Mouse (Mus musculus) lung, embryonic 16.5 days (tissue): ENCODE data around the gene Jmjd1c. TPM values are rescaled to one million over a fixed set of nuclear protein-coding genes. Genes with fewer than 3 reads are reported as not detected.

Source experiments
- ATAC-seq: fragments of 200-750 bp; cut with Nextera tagmentation; 2 replicates; pipeline ENCODE4 v1.8.0; 2017; ENCODE audit warnings: low read depth, mild to moderate bottlenecking, moderate library complexity
- H3K27ac ChIP-seq: fragments of 300-500 bp; sonication (generic); 2 replicates; pipeline ENCODE4 v1.5.1; 2014; ENCODE audit warnings: mild to moderate bottlenecking, control low read depth, low read length
- H3K27me3 ChIP-seq: fragments of 300-500 bp; sonication (generic); 2 replicates; pipeline ENCODE4 v1.6.1; 2014; ENCODE audit warnings: low read depth, low read length, mixed read lengths; ENCODE audit not compliant: control insufficient read depth, insufficient read depth
- H3K36me3 ChIP-seq: fragments of 300-500 bp; sonication (generic); 2 replicates; pipeline ENCODE4 v1.6.1; 2014; ENCODE audit warnings: low read length; ENCODE audit not compliant: control insufficient read depth, insufficient read depth
- H3K4me1 ChIP-seq: fragments of 300-500 bp; sonication (generic); replicated peaks from 2 replicates; pipeline ENCODE4 v1.6.1; 2014; ENCODE audit warnings: low read length, mixed read lengths; ENCODE audit not compliant: control insufficient read depth, insufficient read depth
- H3K4me2 ChIP-seq: fragments of 300-500 bp; sonication (generic); 2 replicates; pipeline ENCODE4 v1.6.1; 2014; ENCODE audit warnings: low read depth, low read length, control low read depth
- H3K4me3 ChIP-seq: fragments of 300-500 bp; sonication (generic); 2 replicates; pipeline ENCODE4 v1.5.1; 2014; ENCODE audit warnings: mild to moderate bottlenecking, low read length, control low read depth
- H3K9ac ChIP-seq: fragments of 300-500 bp; sonication (generic); 2 replicates; pipeline ENCODE4 v1.6.1; 2014; ENCODE audit warnings: low read length, control low read depth
- H3K9me3 ChIP-seq: fragments of 300-500 bp; sonication (generic); 2 replicates; pipeline ENCODE4 v1.6.1; 2016; ENCODE audit warnings: low read length; ENCODE audit not compliant: control insufficient read depth
- WGBS: fragments of 180-500 bp; shearing (Covaris S2); extraction: QIAGEN DNeasy Blood & Tissue Kit; methylation state at CpG from one replicate; pipeline ENCODE4 v1.1.7; 2014; 5-methylcytosine and 5-hydroxymethylcytosine counted together
- polyA plus RNA-seq: library from polyadenylated mRNA; unstranded; fragments of >200 nt; fragmentation: Nextera tagmentation; extraction: Ambion mirVana; gene quantifications from 2 replicates; pipeline ENCODE4 v1.2.1, GENCODE M21; 2015

Jmjd1c gene
- polyA plus RNA-seq: 28.4 and 29.0 TPM in 2 replicates

DNA sequence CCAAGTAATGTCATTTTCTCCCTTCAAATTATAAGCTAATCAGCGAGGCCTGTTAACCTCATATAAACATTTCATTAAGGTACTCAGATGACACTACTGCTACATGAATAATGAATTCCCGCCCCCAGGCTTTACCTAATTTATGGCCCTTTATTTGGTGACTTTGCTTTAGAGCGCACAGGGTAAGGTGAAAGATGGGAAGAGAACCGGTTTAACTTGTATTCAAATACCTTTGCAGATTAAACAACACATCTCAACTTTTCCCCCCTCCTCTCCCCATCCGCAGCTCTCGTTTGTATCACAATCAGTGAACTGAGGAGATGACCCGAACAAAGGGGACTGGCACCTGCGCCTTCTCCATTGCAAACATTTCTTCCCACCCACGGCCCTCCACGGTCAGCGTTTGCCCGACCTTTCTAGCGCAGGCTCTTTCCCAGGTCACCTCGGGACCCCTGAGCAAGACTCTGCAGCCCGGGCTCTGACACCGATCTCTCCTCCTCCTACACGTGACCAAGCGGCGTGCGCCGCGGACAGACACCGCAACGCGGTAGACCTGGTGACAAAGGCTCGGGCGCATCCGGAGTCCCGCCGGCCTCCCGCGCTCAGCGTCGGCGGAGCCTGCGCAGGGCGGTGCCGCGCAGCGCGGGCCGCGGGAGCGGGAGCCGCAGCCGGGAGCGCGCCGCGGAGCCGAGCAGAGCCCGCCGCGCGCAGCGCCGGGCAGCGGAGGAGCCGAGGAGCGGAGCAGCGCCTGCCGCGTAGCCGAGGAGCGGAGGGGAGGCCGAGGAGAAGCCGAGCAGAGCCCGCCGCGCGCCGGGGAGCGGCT is at the start of gene Jmjd1c:
TSS of gene Jmjd1c (plus strand) at position 328 of the 823 bp plus-strand sequence.
- peak within 1 kb of the TSS; percentile 99 for H3K27ac ChIP-seq
- peak within 1 kb of the TSS; percentile 67 for H3K4me2 ChIP-seq
- peak within 1 kb of the TSS; percentile 99 for H3K9ac ChIP-seq
- no peaks in the 10 kb centered on the region for H3K36me3 ChIP-seq
- H3K4me3 ChIP-seq: peak within 1 kb of the TSS; percentile 77
- peak; percentile 89 for ATAC-seq
- 2% methylated on average over 59 of the region's 73 CpGs for WGBS
- H3K4me1 ChIP-seq: peaks cover 30% of the 10 kb centered on the region
- no peaks in the 10 kb centered on the region for H3K27me3 ChIP-seq
- no peaks in the 10 kb centered on the region for H3K9me3 ChIP-seq

DNA sequence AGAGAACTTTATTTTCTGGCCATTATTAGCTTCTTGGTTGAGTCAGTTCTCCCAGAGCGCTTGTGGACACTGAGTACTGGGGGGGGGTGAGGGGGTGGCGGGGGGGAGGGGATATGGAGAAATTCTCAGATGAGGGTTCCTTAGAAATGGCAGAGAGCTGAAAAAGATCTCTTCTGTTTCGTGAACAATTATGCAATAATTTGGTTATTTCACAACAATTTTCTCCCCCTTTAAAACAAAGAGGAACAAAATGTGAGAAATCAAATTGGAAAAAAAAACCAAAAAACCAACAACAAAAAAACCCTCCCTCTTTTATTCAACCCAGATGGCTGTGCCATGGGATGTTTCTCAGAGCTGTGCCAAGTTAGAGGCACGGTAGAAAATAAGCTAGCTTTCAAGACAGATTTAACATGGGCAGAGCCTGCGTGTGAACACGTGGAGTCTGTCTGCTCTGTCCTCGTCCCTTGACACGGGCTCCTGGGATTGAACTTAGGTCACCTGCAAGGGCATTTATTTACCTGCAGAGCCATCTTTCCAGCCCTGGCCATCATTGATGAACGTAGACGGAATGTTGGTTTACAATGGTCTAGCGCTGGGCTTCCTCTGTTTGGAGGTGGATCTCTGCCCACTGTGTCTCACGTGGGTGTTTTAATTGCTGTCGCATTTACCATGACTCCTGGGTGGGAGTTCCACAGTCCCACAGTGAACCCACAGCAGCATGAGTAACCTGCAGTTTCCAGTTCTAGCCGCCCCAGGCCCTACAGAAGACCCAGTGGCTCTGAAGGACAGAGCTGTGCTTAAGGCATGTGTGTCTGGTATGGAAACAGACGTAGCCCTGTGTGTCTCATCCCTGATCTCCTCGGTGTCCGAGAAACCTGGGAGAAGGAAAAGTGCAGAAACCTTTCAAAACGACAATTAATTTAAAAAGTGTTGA is 47.9 kb upstream of the Jmjd1c start:
- Histone ChIP-seq H3K9me3 (no peaks in the 10 kb centered on the region), H3K27ac (no peak overlapping the region), H3K4me2 (no peak overlapping the region), H3K4me3 (no peak overlapping the region), H3K4me1 (peaks cover 7% of the 10 kb centered on the region), H3K9ac (no peak overlapping the region), H3K27me3 (no peaks in the 10 kb centered on the region), H3K36me3 (no peaks in the 10 kb centered on the region)
- ATAC-seq: peak; percentile 36
- 69% methylated on average over 18 of the region's 18 CpGs for WGBS

DNA sequence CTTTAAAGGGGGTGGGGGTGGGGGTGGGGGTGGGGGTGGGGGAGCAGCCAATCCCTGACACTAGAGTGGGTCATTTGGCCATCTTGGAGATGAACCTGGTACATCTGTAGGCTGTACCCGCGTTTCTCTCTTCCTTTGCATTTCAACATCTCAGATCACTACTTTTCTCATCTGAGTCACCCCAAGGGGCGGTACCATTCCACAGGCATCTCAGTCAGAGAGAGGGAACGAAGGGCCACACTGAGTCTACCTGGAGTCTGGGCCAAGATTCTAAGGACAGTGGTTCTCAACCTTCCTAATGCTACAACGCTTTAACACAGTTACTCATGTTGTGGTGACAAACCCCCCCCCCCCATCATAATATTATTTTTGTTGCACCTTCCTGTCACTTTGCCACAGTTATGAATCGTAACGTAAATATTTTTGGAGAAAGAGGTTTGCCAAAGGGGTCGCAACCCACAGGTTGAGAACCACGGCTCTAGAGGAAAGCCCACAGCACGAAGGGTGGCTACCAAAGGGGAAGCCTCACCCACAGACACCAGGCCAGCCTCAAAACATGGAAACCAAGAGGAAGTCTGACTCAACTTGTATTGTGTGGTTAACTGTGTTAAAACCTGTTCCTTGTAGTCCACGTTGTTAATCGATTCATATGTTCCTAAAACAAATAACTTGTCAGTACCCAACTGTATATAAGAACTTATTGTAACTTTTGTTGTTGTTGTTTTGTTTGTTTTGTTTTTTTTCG is 46.9 kb upstream of the Jmjd1c start:
- Histone ChIP-seq H3K9ac (no peak overlapping the region), H3K4me2 (no peak overlapping the region), H3K4me1 (peaks cover 12% of the 10 kb centered on the region), H3K4me3 (no peak overlapping the region), H3K9me3 (no peaks in the 10 kb centered on the region), H3K27ac (no peak overlapping the region), H3K27me3 (no peaks in the 10 kb centered on the region), H3K36me3 (no peaks in the 10 kb centered on the region)
- no peak for ATAC-seq
- 84% methylated on average over 13 of the region's 13 CpGs for WGBS

DNA sequence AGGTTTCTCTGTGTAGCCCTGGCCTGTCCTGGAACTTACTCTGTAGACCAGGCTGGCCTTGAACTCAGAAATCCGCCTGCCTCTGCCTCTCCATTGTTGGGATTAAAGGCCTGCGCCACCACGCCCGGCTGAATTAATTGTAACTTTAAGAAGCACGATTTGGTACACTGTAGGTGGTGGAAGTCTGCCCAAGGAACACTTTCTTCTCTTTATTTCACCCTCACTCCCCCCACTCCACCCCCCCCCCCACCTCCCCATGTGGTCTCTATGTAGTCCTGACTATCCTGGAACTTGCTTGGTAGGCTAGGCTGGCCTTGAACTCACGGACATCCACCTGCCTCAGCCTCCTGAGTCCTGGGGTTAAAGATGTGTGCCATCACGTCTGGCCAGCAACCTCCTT is 46.3 kb upstream of the Jmjd1c start:
- H3K4me3 ChIP-seq: no peak overlapping the region
- WGBS: 91% methylated on average over 7 of the region's 7 CpGs
- no peaks in the 10 kb centered on the region for H3K27me3 ChIP-seq
- no peak for ATAC-seq
- peaks cover 12% of the 10 kb centered on the region for H3K4me1 ChIP-seq
- no peak overlapping the region for H3K4me2 ChIP-seq
- H3K27ac ChIP-seq: no peak overlapping the region
- no peaks in the 10 kb centered on the region for H3K36me3 ChIP-seq
- no peaks in the 10 kb centered on the region for H3K9me3 ChIP-seq
- no peak overlapping the region for H3K9ac ChIP-seq

DNA sequence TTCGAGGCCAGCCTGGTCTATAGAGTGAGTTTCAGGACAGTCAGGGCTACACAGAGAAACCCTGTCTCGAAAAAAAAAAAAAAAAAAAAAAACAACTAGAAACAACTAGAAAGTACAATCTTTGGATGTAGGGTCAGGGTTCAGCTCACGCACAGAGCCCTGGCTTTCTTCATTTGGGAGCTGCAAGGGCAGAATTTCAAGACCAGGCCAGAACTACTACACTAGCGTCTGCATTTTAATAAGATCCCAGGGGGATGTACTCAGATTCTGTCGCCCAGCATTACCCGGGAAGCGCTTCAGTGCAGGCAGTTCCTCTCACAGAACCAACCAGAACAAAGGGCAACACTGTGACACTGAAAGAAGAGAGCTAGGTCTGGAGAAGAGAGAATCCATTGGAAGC is 45.2 kb upstream of the Jmjd1c start:
- Histone ChIP-seq H3K4me2 (no peak overlapping the region), H3K4me1 (peaks cover 17% of the 10 kb centered on the region), H3K27me3 (no peaks in the 10 kb centered on the region), H3K36me3 (no peaks in the 10 kb centered on the region), H3K9ac (no peak overlapping the region), H3K27ac (no peak overlapping the region; the same call in 1 of the 2 replicates), H3K4me3 (no peak overlapping the region), H3K9me3 (no peaks in the 10 kb centered on the region)
- no peak for ATAC-seq
- 84% methylated on average over 6 of the region's 7 CpGs for WGBS

DNA sequence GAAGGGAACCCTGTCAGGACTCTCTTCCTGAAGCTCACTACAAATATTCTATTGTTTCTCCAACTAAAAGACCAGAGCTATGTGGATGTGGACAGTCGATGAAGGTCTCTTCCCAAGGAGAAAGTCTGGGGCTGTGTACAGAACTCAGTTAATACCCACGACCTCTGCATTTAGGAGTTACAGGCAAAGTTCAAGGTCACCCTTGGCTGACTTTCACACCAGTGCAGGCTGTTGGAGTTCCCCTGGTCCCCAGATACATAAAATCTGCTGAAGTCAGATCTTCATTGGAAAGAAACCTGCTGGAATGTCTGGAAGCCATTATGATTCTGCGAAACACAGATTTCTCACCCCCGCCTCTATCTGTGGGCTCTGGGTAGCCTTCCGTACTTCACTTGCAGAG is 44.5 kb upstream of the Jmjd1c start:
- ATAC-seq: no peak
- Histone ChIP-seq H3K27me3 (no peaks in the 10 kb centered on the region), H3K9ac (no peak overlapping the region), H3K9me3 (no peaks in the 10 kb centered on the region), H3K36me3 (no peaks in the 10 kb centered on the region), H3K4me1 (peaks cover 24% of the 10 kb centered on the region), H3K4me2 (no peak overlapping the region), H3K27ac (no peak overlapping the region), H3K4me3 (no peak overlapping the region)
- WGBS: 78% methylated on average over 5 of the region's 5 CpGs

DNA sequence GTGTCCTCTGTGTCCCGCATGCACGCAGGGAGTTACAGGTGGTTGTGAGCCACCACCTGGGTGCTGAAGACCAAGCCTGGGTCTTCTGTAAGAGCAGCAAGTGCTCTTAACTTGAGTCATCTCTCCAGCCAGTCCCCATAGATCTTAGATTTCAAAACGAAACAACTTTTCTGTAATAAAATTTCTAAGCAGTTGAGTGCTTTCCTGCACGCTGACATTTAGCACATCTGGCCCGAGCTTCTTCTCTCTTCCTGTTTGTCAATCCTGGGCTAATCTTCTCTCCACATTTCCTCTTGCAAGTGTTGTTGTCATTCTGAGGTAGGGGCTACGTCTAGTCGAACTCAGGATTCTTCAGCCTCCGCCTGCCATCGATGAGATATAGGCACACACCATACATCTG is 43.5 kb upstream of the Jmjd1c start:
- no peak overlapping the region for H3K9ac ChIP-seq
- H3K4me3 ChIP-seq: no peak overlapping the region
- H3K4me2 ChIP-seq: no peak overlapping the region
- peak overlapping the region; percentile 40; the same call in 1 of the 2 replicates for H3K27ac ChIP-seq
- peaks cover 29% of the 10 kb centered on the region for H3K4me1 ChIP-seq
- WGBS: 60% methylated on average over 9 of the region's 9 CpGs
- H3K27me3 ChIP-seq: no peaks in the 10 kb centered on the region
- no peaks in the 10 kb centered on the region for H3K36me3 ChIP-seq
- no peaks in the 10 kb centered on the region for H3K9me3 ChIP-seq
- ATAC-seq: no peak

DNA sequence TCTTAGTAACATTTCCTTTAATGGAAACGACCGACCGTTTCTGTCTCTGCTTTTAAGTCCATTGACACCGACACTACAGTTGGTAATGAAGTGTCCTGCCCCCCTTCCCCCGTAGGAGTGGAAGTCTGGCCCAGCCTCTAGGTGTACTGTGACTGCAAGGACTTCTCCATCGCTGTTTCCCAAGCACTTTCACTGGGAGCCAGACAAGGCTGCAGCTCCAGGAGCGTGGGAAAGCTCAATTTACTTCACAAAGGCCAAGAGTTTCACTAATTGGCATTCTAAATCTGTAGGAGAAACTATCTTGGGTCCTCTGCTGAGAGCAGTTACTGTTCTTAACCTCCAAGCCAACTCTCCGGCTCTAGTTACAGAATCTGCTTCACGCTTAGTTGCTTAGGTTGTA is 42.5 kb upstream of the Jmjd1c start:
- no peaks in the 10 kb centered on the region for H3K9me3 ChIP-seq
- H3K9ac ChIP-seq: no peak overlapping the region
- no peaks in the 10 kb centered on the region for H3K27me3 ChIP-seq
- 33% methylated on average over 9 of the region's 9 CpGs for WGBS
- H3K4me3 ChIP-seq: no peak overlapping the region
- peaks cover 29% of the 10 kb centered on the region for H3K4me1 ChIP-seq
- H3K27ac ChIP-seq: no peak overlapping the region; the same call in 1 of the 2 replicates
- no peaks in the 10 kb centered on the region for H3K36me3 ChIP-seq
- ATAC-seq: no peak
- H3K4me2 ChIP-seq: no peak overlapping the region
